ENCODE assay signal across 16 mouse cellular contexts in genomic region chr2:129185611-129186290, GRCm38 (mm10). TPM values are rescaled to one million over a fixed set of nuclear protein-coding genes. Genes with fewer than 3 reads are reported as not detected.
DNase-seq lines count a peak whose midpoint lies in the region; ATAC-seq and TF ChIP-seq lines count a peak whose summit lies in the region.
"Had no signal": no experiment of that assay in that cellular context is flagged by ENCODE, and none has a peak within 500 bp of the region (broad histone marks: within the 10 kb centered on the region; RNA-seq: fewer than 3 reads in every experiment).

No protein-coding gene starts in this region.

- no peak for DNase-seq in left cerebral cortex, adult 2 months (ENCODE audit: extremely low spot score in 1 of 2, low spot score in 2 of 2)
- no peak for DNase-seq in left cerebral cortex, postnatal 14 days (ENCODE audit: low spot score in 2 of 2)
- DNase-seq in CD4-positive, CD25-positive, alpha-beta regulatory T cell, adult 2 months (ENCODE audit: low read depth, low spot score) = peak; percentile 39
- DNase-seq in embryonic facial prominence, embryonic 14.5 days (ENCODE audit: low spot score) = no peak
- DNase-seq in kidney, postnatal 14 days = no peak
- no peak for DNase-seq in left cerebral cortex, adult 18-20 months (ENCODE audit: low spot score in 2 of 2)
- DNase-seq in adrenal gland, postnatal 14 days = no peak
- DNase-seq: cerebellum, adult 11 months; cerebellum, postnatal 14 days; forebrain, postnatal 0 days; lung, embryonic 14.5 days had no signal

- no peaks in the 10 kb centered on the region for H3K36me3 ChIP-seq in embryonic facial prominence, embryonic 14.5 days (ENCODE audit: control insufficient read depth, insufficient read depth, low read length)
- H3K36me3 ChIP-seq: hindbrain, embryonic 13.5 days; limb, embryonic 13.5 days had no signal

- no peak for ATAC-seq in embryonic facial prominence, embryonic 14.5 days (ENCODE audit: low read depth)
- ATAC-seq in megakaryocyte progenitor cell, adult 5-6 weeks (replicated peaks; ENCODE audit: poor library complexity) = peak; percentile 2; the same call in 1 of the 2 replicates
- ATAC-seq: forebrain, postnatal 0 days; intestine, embryonic 16.5 days had no signal

- no peak overlapping the region for H3K4me2 ChIP-seq in embryonic facial prominence, embryonic 14.5 days (ENCODE audit: low read depth, low read length)
- H3K4me2 ChIP-seq: hindbrain, embryonic 13.5 days; limb, embryonic 13.5 days; lung, embryonic 14.5 days had no signal

- no peak overlapping the region for H3K4me3 ChIP-seq in left cerebral cortex, adult 2 months
- H3K4me3 ChIP-seq in embryonic facial prominence, embryonic 14.5 days (ENCODE audit: low read depth, low read length) = no peak overlapping the region
- H3K4me3 ChIP-seq: heart, adult 2 months; hindbrain, embryonic 13.5 days; limb, embryonic 13.5 days had no signal

- H3K4me1 ChIP-seq in embryonic facial prominence, embryonic 14.5 days (ENCODE audit: control insufficient read depth, insufficient read depth, low read length) = peaks cover 4% of the 10 kb centered on the region
- H3K4me1 ChIP-seq: hindbrain, embryonic 13.5 days had no signal

- no peaks in the 10 kb centered on the region for H3K27me3 ChIP-seq in embryonic facial prominence, embryonic 14.5 days (replicated peaks; ENCODE audit: control insufficient read depth, insufficient read depth, low read length)
- H3K27me3 ChIP-seq: hindbrain, embryonic 13.5 days; limb, embryonic 13.5 days had no signal

- intact Hi-C loops in left cerebral cortex, adult 2 months (cut with DNase I) = no loop called here
- intact Hi-C loops in left cerebral cortex, postnatal 14 days (cut with DNase I) = no loop called here

- peaks cover 7% of the 10 kb centered on the region; the same call in 1 of the 2 replicates for H3K9me3 ChIP-seq in embryonic facial prominence, embryonic 14.5 days (ENCODE audit: control insufficient read depth, low read length)
- H3K9me3 ChIP-seq: hindbrain, embryonic 13.5 days had no signal

- no peak overlapping the region for H3K9ac ChIP-seq in embryonic facial prominence, embryonic 14.5 days (ENCODE audit: low read depth, low read length)
- H3K9ac ChIP-seq: forebrain, postnatal 0 days; hindbrain, embryonic 13.5 days; limb, embryonic 13.5 days; lung, embryonic 14.5 days had no signal

- TF ChIP-seq CTCF in left cerebral cortex, adult 2 months (IDR thresholded peaks at IDR 0.05) = no peak

- WGBS in embryonic facial prominence, embryonic 14.5 days = 90% methylated on average over 10 of the region's 10 CpGs

- peak overlapping the region; percentile 76 for H3K27ac ChIP-seq in left cerebral cortex, adult 2 months
- peak overlapping the region; percentile 10; the same call in 1 of the 2 replicates for H3K27ac ChIP-seq in embryonic facial prominence, embryonic 14.5 days (replicated peaks; ENCODE audit: low read depth, low read length)
- H3K27ac ChIP-seq: heart, adult 2 months; hindbrain, embryonic 13.5 days; limb, embryonic 13.5 days had no signal

RNA-seq across cellular contexts. Expression of gene Slc20a1, which starts 12.8 kb away (rescaled TPM):
- total RNA-seq in left cerebral cortex, adult 2 months (2021) = 100 to 1,000 TPM; 161 to 164 TPM
- 100 to 1,000 TPM; 127 to 130 TPM for total RNA-seq in left cerebral cortex, postnatal 14 days (2021)
- polyA plus RNA-seq in embryonic facial prominence, embryonic 14.5 days (2014; fragmentation: Nextera tagmentation; extraction: Ambion mirVana) = 23.7 and 28.8 TPM in 2 replicates
- 28.0 and 33.5 TPM in 2 replicates for total RNA-seq in megakaryocyte progenitor cell, adult 5-6 weeks (2015)
- 69.5 and 92.2 TPM in 2 replicates for total RNA-seq in megakaryocyte progenitor cell, adult 5-6 weeks (2017)
- total RNA-seq in left cerebral cortex, adult 18-20 months (2021) = 100 to 1,000 TPM; 174 to 176 TPM
- 19.1 and 24.3 TPM in 2 replicates for total RNA-seq in adrenal gland, postnatal 14 days (2021)

RNA-seq across cellular contexts. Expression of gene Chchd5, which starts 56.3 kb away (rescaled TPM):
- 10 to 100 TPM; 10.2 to 12.2 TPM for total RNA-seq in left cerebral cortex, adult 2 months (2021)
- 10 to 100 TPM; 10.4 to 10.5 TPM for total RNA-seq in left cerebral cortex, postnatal 14 days (2021)
- polyA plus RNA-seq in embryonic facial prominence, embryonic 14.5 days (2014; fragmentation: Nextera tagmentation; extraction: Ambion mirVana) = 25.8 and 30.3 TPM in 2 replicates
- 15.7 and 19.4 TPM in 2 replicates for total RNA-seq in megakaryocyte progenitor cell, adult 5-6 weeks (2015)
- total RNA-seq in megakaryocyte progenitor cell, adult 5-6 weeks (2017) = 16.8 and 17.8 TPM in 2 replicates
- total RNA-seq in left cerebral cortex, adult 18-20 months (2021) = 10 to 100 TPM; 10.7 to 11.0 TPM
- 19.7 and 20.3 TPM in 2 replicates for total RNA-seq in adrenal gland, postnatal 14 days (2021)
